Mouse (Mus musculus): ENCODE data around the gene Ttc24. TPM values are rescaled to one million over a fixed set of nuclear protein-coding genes. Genes with fewer than 3 reads are reported as not detected.

Ttc24 gene
- polyA plus RNA-seq, 1 experiment = 0.55 TPM

DNA sequence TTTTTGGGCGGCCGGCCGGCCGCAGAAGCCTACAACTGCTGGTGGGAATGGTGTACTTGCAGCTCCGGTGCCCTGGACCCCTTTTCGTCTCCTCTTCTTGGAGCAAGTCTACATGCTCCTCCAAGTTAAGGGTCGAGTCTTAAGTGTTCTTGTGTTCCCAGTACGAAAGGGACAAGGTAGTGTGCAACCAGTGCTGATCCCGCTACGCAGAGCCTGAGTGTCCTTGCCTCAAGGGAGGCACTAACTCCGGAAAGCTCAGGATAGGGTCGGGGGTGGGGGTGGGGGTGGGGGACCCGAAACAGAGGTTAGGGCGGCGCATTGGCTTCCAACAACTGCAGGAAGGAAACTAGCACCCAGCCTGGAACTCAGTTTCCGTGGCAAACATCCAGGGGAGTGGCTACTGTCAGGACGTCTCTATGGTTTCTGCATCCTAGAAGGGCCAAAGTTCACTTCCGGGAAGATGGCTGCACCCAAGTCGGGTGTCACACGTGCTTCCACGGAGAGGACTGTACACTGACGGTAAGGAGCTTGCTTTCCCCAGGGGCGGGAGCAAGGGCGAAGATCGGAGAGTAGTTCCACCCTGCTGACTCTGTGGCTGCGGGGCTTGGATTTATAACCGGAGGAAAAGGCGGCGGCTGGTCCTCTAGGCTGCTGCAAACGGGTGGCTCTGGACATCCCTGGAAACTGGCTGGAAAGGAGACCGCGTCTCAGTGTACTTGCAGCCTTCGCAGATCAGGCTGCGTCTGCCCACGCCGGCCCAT is 35.3 kb downstream of the Ttc24 start, which contains the start of gene Gpatch4:
Gene Gpatch4 (plus strand): TSS at position 448 of the 761 bp plus-strand sequence.
- peak; percentile 86 for DNase-seq
- H3K4me1 ChIP-seq (replicated peaks; ENCODE audit: control insufficient read depth, insufficient read depth, low read length) = peaks cover 5% of the 10 kb centered on the region
- peak within 1 kb of the TSS; percentile 13; the same call in 1 of the 2 replicates for H3K27ac ChIP-seq (ENCODE audit: control insufficient read depth, insufficient read depth, low read length)
- TF ChIP-seq POLR2A (IDR thresholded peaks at IDR 0.05; ENCODE audit: control insufficient read depth, extremely low read depth, insufficient read depth, low read length, poor library complexity) (no peak), CTCF (IDR thresholded peaks at IDR 0.05; ENCODE audit: borderline replicate concordance, control insufficient read depth, extremely low read depth, insufficient read depth, low read length, poor library complexity) (0 out of 2 replicates have a peak, but pooled peaks have one; percentile 37)
- 12% methylated on average over 36 of the region's 36 CpGs for WGBS
- H3K27me3 ChIP-seq (ENCODE audit: control insufficient read depth, insufficient read depth, low read length) = peaks cover 3% of the 10 kb centered on the region; the same call in 1 of the 2 replicates
- peak within 1 kb of the TSS; percentile 99 for H3K4me3 ChIP-seq (ENCODE audit: control insufficient read depth, insufficient read depth, low read length)
- H3K36me3 ChIP-seq (ENCODE audit: control insufficient read depth, insufficient read depth, low read length) = no peaks in the 10 kb centered on the region

- no peak overlapping the region for H3K4me3 ChIP-seq (ENCODE audit: control insufficient read depth, insufficient read depth, low read length)
- H3K27ac ChIP-seq (ENCODE audit: control insufficient read depth, insufficient read depth, low read length) = no peak overlapping the region
- WGBS = 79% methylated on average over 1 of the region's 1 CpGs
- H3K27me3 ChIP-seq (ENCODE audit: control insufficient read depth, insufficient read depth, low read length) = peaks cover 3% of the 10 kb centered on the region; the same call in 1 of the 2 replicates
- DNase-seq = no peak
- no peaks in the 10 kb centered on the region for H3K4me1 ChIP-seq (replicated peaks; ENCODE audit: control insufficient read depth, insufficient read depth, low read length)
- H3K36me3 ChIP-seq (ENCODE audit: control insufficient read depth, insufficient read depth, low read length) = no peaks in the 10 kb centered on the region
- TF ChIP-seq CTCF (IDR thresholded peaks at IDR 0.05; ENCODE audit: borderline replicate concordance, control insufficient read depth, extremely low read depth, insufficient read depth, low read length, poor library complexity) = no peak
- no peak for TF ChIP-seq POLR2A (IDR thresholded peaks at IDR 0.05; ENCODE audit: control insufficient read depth, extremely low read depth, insufficient read depth, low read length, poor library complexity)
Observed at GRCm38 (mm10) chr3:88035561-88036293, 42.4 kb downstream of the Ttc24 start.

GRCm38 (mm10) chr3:88033506-88033905 is 44.6 kb downstream of the Ttc24 start:
- H3K4me3 ChIP-seq (ENCODE audit: control insufficient read depth, insufficient read depth, low read length) = no peak overlapping the region
- 89% methylated on average over 5 of the region's 5 CpGs for WGBS
- TF ChIP-seq POLR2A (IDR thresholded peaks at IDR 0.05; ENCODE audit: control insufficient read depth, extremely low read depth, insufficient read depth, low read length, poor library complexity) (no peak), CTCF (IDR thresholded peaks at IDR 0.05; ENCODE audit: borderline replicate concordance, control insufficient read depth, extremely low read depth, insufficient read depth, low read length, poor library complexity) (no peak)
- no peaks in the 10 kb centered on the region for H3K36me3 ChIP-seq (ENCODE audit: control insufficient read depth, insufficient read depth, low read length)
- no peak for DNase-seq
- H3K4me1 ChIP-seq (replicated peaks; ENCODE audit: control insufficient read depth, insufficient read depth, low read length) = no peaks in the 10 kb centered on the region
- no peak overlapping the region for H3K27ac ChIP-seq (ENCODE audit: control insufficient read depth, insufficient read depth, low read length)
- H3K27me3 ChIP-seq (ENCODE audit: control insufficient read depth, insufficient read depth, low read length) = no peaks in the 10 kb centered on the region; the same call in 1 of the 2 replicates

DNA sequence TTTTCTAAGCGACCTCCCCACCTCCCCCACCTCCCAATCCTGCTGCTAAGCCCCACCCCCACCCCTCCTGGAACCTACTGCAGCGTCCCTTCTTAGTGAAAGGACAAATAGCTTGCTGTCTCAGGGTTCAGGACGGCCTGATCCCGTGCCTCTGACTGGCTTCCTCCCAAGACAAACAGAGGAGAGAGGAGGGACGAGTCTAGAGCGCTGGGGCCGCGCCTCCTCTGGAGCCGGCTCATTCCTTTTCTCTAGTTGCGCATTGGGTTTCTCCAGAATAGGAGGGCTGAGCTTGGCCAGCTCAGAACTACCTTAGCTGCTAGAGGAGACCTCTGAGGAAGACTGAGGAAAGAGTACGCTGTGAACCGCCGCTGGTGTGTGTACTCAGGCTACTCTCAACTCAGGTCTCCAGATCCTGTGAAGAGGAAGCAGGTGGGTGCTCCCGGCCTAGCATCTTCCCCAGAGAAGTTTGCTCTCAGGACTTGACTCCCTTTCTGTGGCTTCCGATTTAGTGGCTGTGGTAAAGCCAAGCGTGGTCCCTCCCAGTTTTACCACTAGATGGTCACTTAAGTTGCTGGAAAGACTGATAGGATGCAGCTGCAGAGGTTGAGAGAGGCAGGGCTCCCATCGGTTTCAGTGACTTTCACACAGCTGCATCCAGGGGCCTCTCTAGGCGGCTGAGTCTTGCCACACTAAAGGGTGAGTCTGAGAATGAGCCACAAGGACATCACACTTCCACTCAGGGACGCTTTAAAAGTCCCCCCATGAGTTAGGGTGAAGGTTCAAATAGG is 47.3 kb downstream of the Ttc24 start:
- Histone ChIP-seq H3K27ac (ENCODE audit: control insufficient read depth, insufficient read depth, low read length) (no peak overlapping the region), H3K4me3 (ENCODE audit: control insufficient read depth, insufficient read depth, low read length) (no peak overlapping the region), H3K27me3 (ENCODE audit: control insufficient read depth, insufficient read depth, low read length) (no peaks in the 10 kb centered on the region; the same call in 1 of the 2 replicates), H3K36me3 (ENCODE audit: control insufficient read depth, insufficient read depth, low read length) (no peaks in the 10 kb centered on the region), H3K4me1 (replicated peaks; ENCODE audit: control insufficient read depth, insufficient read depth, low read length) (no peaks in the 10 kb centered on the region)
- no peak for DNase-seq
- TF ChIP-seq POLR2A (IDR thresholded peaks at IDR 0.05; ENCODE audit: control insufficient read depth, extremely low read depth, insufficient read depth, low read length, poor library complexity) (no peak), CTCF (IDR thresholded peaks at IDR 0.05; ENCODE audit: borderline replicate concordance, control insufficient read depth, extremely low read depth, insufficient read depth, low read length, poor library complexity) (no peak)
- 20% methylated on average over 19 of the region's 19 CpGs for WGBS

GRCm38 (mm10) chr3:88027434-88028186 is 50.5 kb downstream of the Ttc24 start, which contains the start of gene Hapln2:
Gene Hapln2, minus strand, starts transcription at chr3:88027583.
- WGBS = 66% methylated on average over 5 of the region's 5 CpGs
- TF ChIP-seq CTCF (IDR thresholded peaks at IDR 0.05; ENCODE audit: borderline replicate concordance, control insufficient read depth, extremely low read depth, insufficient read depth, low read length, poor library complexity) = no peak
- TF ChIP-seq POLR2A (IDR thresholded peaks at IDR 0.05; ENCODE audit: control insufficient read depth, extremely low read depth, insufficient read depth, low read length, poor library complexity) = no peak
- DNase-seq = peak; percentile 10
- Histone ChIP-seq H3K4me1 (replicated peaks; ENCODE audit: control insufficient read depth, insufficient read depth, low read length) (peaks cover 1% of the 10 kb centered on the region; the same call in 1 of the 2 replicates), H3K36me3 (ENCODE audit: control insufficient read depth, insufficient read depth, low read length) (no peaks in the 10 kb centered on the region), H3K4me3 (ENCODE audit: control insufficient read depth, insufficient read depth, low read length) (no peak within 1 kb of the TSS), H3K27ac (ENCODE audit: control insufficient read depth, insufficient read depth, low read length) (no peak within 1 kb of the TSS), H3K27me3 (ENCODE audit: control insufficient read depth, insufficient read depth, low read length) (peaks cover 18% of the 10 kb centered on the region)
